Mouse (Mus musculus) heart, postnatal 0 days (tissue): ENCODE measurements around the gene Myo16. TPM values are rescaled to one million over a fixed set of nuclear protein-coding genes. Genes with fewer than 3 reads are reported as not detected.

Experiments used
- ATAC-seq: fragments of 200-750 bp; cut with Nextera tagmentation; 2 replicates; pipeline ENCODE4 v1.8.0; 2017; ENCODE audit warnings: low read depth, moderate number of reproducible peaks, moderate library complexity; ENCODE audit not compliant: insufficient read depth
- DNase-seq: peaks from one replicate; pipeline ENCODE4 v3.0.0-alpha.2; 2016; ENCODE audit warnings: low spot score
- H3K27ac ChIP-seq: fragments of 300-500 bp; sonication (generic); 2 replicates; pipeline ENCODE4 v1.5.1; 2014; ENCODE audit warnings: low read depth, mild to moderate bottlenecking
- H3K27me3 ChIP-seq: fragments of 300-500 bp; sonication (generic); 2 replicates; pipeline ENCODE4 v1.6.1; 2014; ENCODE audit warnings: low read length, mixed read lengths; ENCODE audit not compliant: control insufficient read depth, insufficient read depth
- H3K36me3 ChIP-seq: fragments of 300-500 bp; sonication (generic); replicated peaks from 2 replicates; pipeline ENCODE4 v1.6.1; 2014; ENCODE audit warnings: low read length, mixed read lengths; ENCODE audit not compliant: control insufficient read depth, insufficient read depth
- H3K4me1 ChIP-seq: fragments of 300-500 bp; sonication (generic); 2 replicates; pipeline ENCODE4 v1.6.1; 2014; ENCODE audit warnings: antibody characterized with exemption; ENCODE audit not compliant: control insufficient read depth, insufficient read depth
- H3K4me2 ChIP-seq: fragments of 300-500 bp; sonication (generic); 2 replicates; pipeline ENCODE4 v1.6.1; 2014; ENCODE audit warnings: low read depth, mild to moderate bottlenecking, low read length, moderate library complexity
- H3K4me3 ChIP-seq: fragments of 300-500 bp; sonication (generic); 2 replicates; pipeline ENCODE4 v1.5.1; 2014; ENCODE audit warnings: low read depth, low read length
- H3K9ac ChIP-seq: fragments of 300-500 bp; sonication (generic); replicated peaks from 2 replicates; pipeline ENCODE4 v1.6.1; 2014; ENCODE audit warnings: low read depth, low read length, mixed read lengths
- H3K9me3 ChIP-seq: fragments of 300-500 bp; sonication (generic); replicated peaks from 2 replicates; pipeline ENCODE4 v1.6.1; 2016; ENCODE audit warnings: low read length; ENCODE audit not compliant: control insufficient read depth
- CTCF ChIP-seq: IDR thresholded peaks from 2 replicates; pipeline ENCODE4 v1.5.1; 2016; ENCODE audit warnings: antibody characterized with exemption, control low read depth, low read depth
- EP300 ChIP-seq: IDR thresholded peaks from 2 replicates; pipeline ENCODE4 v1.6.1; 2016; ENCODE audit warnings: antibody characterized with exemption, low read depth
- WGBS: fragments of 180-500 bp; shearing (Covaris S2); extraction: QIAGEN DNeasy Blood & Tissue Kit; methylation state at CpG from one replicate; pipeline ENCODE4 v1.1.7; 2014; 5-methylcytosine and 5-hydroxymethylcytosine counted together
- polyA plus RNA-seq: library from polyadenylated mRNA; unstranded; fragments of >200 nt; fragmentation: Nextera tagmentation; extraction: Ambion mirVana; gene quantifications from 2 replicates; pipeline ENCODE4 v1.2.1, GENCODE M21; 2015
- total RNA-seq: library from RNA; depleted of rRNA; stranded (reverse); fragments of >200 nt; gene quantifications from 2 replicates; pipeline ENCODE4 v1.2.3, GENCODE M21; 2014; ENCODE audit warnings: low replicate concordance

The Myo16 gene
- total and polyA plus RNA-seq, 2 experiments from 2014 or later: not detected

GRCm38 (mm10) chr8:10468490-10468889, 314.8 kb downstream of the Myo16 start:
- H3K9me3 ChIP-seq: no peaks in the 10 kb centered on the region
- H3K27ac ChIP-seq: no peak overlapping the region
- no peak overlapping the region for H3K4me2 ChIP-seq
- TF ChIP-seq EP300 (no peak), CTCF (no peak)
- DNase-seq: no peak
- no peaks in the 10 kb centered on the region for H3K4me1 ChIP-seq
- H3K36me3 ChIP-seq: no peaks in the 10 kb centered on the region
- WGBS: 31% methylated on average over 3 of the region's 3 CpGs
- no peak overlapping the region for H3K9ac ChIP-seq
- H3K4me3 ChIP-seq: no peak overlapping the region
- ATAC-seq: no peak
- no peaks in the 10 kb centered on the region for H3K27me3 ChIP-seq

DNA sequence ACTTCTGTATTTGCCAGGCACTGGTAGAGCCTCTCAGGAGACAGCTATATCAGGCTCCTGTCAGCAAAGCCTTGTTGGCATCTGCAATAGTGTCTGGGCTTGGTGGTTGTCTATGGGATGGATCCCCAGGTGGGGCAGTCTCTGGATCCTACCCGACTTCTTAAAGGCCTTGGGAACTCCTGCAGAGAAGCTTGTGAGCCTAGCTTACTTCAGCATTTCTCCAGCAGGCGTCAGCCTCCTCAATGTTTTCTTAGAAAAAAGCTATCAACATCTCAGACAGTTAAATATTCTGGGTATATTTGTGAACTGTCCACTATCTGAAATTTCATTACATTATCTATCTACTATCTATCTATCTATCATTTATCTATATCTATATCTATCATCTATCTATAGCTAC, 315.9 kb downstream of the Myo16 start:
- no peak for ATAC-seq
- Histone ChIP-seq H3K4me2 (no peak overlapping the region), H3K9ac (no peak overlapping the region), H3K27ac (no peak overlapping the region), H3K9me3 (no peaks in the 10 kb centered on the region), H3K27me3 (no peaks in the 10 kb centered on the region), H3K36me3 (no peaks in the 10 kb centered on the region), H3K4me1 (no peaks in the 10 kb centered on the region), H3K4me3 (no peak overlapping the region)
- DNase-seq: no peak
- 49% methylated on average over 2 of the region's 2 CpGs for WGBS
- TF ChIP-seq EP300 (no peak), CTCF (no peak)

DNA sequence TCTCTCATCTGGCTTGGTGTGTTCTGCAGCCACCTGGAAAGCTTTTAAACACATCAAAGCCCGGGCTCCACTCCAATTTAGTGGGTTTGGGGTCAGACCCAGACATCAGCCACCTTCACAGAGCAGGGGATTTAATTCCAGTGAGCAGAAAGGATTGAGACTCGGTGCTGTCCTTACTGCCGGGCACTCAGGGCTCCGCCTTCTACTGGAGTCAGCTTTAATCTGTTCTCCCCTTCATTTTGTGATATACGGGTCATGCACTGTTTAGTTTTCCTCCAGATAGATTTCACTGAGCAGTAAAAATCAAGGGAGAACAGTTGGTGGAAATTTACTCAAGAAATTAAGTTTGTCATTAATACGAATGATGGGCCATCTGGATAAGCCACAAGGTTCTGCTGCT, 316.6 kb downstream of the Myo16 start:
- no peaks in the 10 kb centered on the region for H3K4me1 ChIP-seq
- no peak for TF ChIP-seq EP300
- TF ChIP-seq CTCF: no peak
- H3K9me3 ChIP-seq: no peaks in the 10 kb centered on the region
- no peak overlapping the region for H3K9ac ChIP-seq
- no peaks in the 10 kb centered on the region for H3K27me3 ChIP-seq
- no peaks in the 10 kb centered on the region for H3K36me3 ChIP-seq
- H3K4me3 ChIP-seq: no peak overlapping the region
- no peak overlapping the region for H3K27ac ChIP-seq
- H3K4me2 ChIP-seq: no peak overlapping the region
- ATAC-seq (no peak), DNase-seq (no peak)
- WGBS: 60% methylated on average over 6 of the region's 6 CpGs

DNA sequence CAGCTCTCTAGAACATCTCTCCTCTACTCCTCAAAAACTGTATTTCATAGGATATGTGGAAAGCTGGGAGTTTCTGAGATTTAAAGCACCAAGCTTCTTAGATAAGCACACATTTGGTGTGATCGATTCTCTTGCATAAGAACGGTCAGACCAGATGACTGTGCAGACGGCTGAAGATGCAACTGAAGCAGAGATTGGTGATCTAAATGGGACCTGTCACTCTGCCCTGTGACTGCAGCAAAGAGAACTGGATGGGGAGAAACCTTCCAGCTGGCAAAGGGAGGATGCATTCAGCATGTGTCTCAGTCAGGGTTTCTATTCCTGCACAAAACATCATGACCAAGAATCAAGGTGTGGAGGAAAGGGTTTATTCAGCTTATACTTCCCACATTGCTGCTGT, 318.7 kb downstream of the Myo16 start:
- no peak for TF ChIP-seq CTCF
- no peak for TF ChIP-seq EP300
- no peaks in the 10 kb centered on the region for H3K27me3 ChIP-seq
- H3K27ac ChIP-seq: no peak overlapping the region
- H3K9me3 ChIP-seq: no peaks in the 10 kb centered on the region
- no peak for ATAC-seq
- H3K36me3 ChIP-seq: no peaks in the 10 kb centered on the region
- no peak overlapping the region for H3K9ac ChIP-seq
- H3K4me3 ChIP-seq: no peak overlapping the region
- no peak overlapping the region for H3K4me2 ChIP-seq
- no peak for DNase-seq
- H3K4me1 ChIP-seq: no peaks in the 10 kb centered on the region
- WGBS: 82% methylated on average over 3 of the region's 3 CpGs

DNA sequence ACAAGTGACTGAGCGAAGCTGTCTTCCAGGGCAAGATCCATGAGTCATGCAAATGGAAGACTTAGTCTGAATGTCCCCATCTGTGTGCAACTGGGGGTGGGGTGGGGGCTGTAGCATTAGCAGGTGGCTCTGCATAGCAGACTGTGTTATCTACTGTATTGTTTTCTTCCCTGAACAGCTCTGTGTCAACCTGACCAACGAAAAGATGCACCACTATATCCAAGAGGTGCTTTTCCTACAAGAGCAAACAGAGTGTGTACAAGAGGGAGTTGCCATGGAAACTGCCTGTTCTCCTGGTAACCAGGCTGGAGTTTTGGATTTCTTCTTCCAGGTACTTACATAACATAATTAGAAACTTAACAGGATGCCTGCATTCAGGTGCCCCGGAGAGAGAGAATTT, 320.7 kb downstream of the Myo16 start:
- DNase-seq (no peak), ATAC-seq (no peak)
- Histone ChIP-seq H3K9me3 (no peaks in the 10 kb centered on the region), H3K4me3 (no peak overlapping the region), H3K36me3 (no peaks in the 10 kb centered on the region), H3K27ac (no peak overlapping the region), H3K4me1 (no peaks in the 10 kb centered on the region), H3K9ac (no peak overlapping the region), H3K27me3 (no peaks in the 10 kb centered on the region), H3K4me2 (no peak overlapping the region)
- 78% methylated on average over 3 of the region's 3 CpGs for WGBS
- TF ChIP-seq CTCF: no peak
- no peak for TF ChIP-seq EP300

- H3K4me2 ChIP-seq: no peak overlapping the region
- H3K4me1 ChIP-seq: no peaks in the 10 kb centered on the region
- DNase-seq: no peak
- H3K9me3 ChIP-seq: no peaks in the 10 kb centered on the region
- H3K27me3 ChIP-seq: no peaks in the 10 kb centered on the region
- no peak overlapping the region for H3K27ac ChIP-seq
- no peak overlapping the region for H3K4me3 ChIP-seq
- ATAC-seq: no peak
- 87% methylated on average over 10 of the region's 10 CpGs for WGBS
- no peaks in the 10 kb centered on the region for H3K36me3 ChIP-seq
- TF ChIP-seq EP300 (no peak), CTCF (no peak)
- H3K9ac ChIP-seq: no peak overlapping the region
These were observed 325.3 kb downstream of the Myo16 start for GRCm38 (mm10) chr8:10479059-10479458.
